Mouse (Mus musculus) lung, adult 2 months (tissue): ENCODE measurements around the gene Il10.

Experiments used
- CTCF ChIP-seq: fragments of 200-500 bp; IDR thresholded peaks from 2 replicates; pipeline ENCODE4 v1.5.1; 2011; ENCODE audit warnings: mild to moderate bottlenecking, low read length, control low read depth; ENCODE audit not compliant: insufficient read depth
- POLR2A ChIP-seq: fragments of 200-500 bp; IDR thresholded peaks from 2 replicates; pipeline ENCODE4 v1.6.1; 2011; ENCODE audit warnings: low read depth, mild to moderate bottlenecking, control low read depth, low read length, borderline replicate concordance; ENCODE audit errors: extremely low read depth

- TF ChIP-seq CTCF (no peak), POLR2A (no peak)
Measured at GRCm38 (mm10) chr1:131003037-131003922, 16.4 kb upstream of the Il10 start.
